Mouse (Mus musculus) hindbrain, embryonic 10.5 days (tissue): ENCODE data around the gene Arhgef25. TPM values are rescaled to one million over a fixed set of nuclear protein-coding genes. Genes with fewer than 3 reads are reported as not detected.

Experiments used
- DNase-seq: peaks from one replicate; pipeline ENCODE4 v3.0.0-alpha.2; 2017; ENCODE audit warnings: low spot score
- H3K27ac ChIP-seq: fragments of 300-500 bp; sonication (generic); 2 replicates; pipeline ENCODE4 v1.5.1; 2016; ENCODE audit warnings: mild to moderate bottlenecking, moderate library complexity
- H3K27me3 ChIP-seq: fragments of 300-500 bp; sonication (generic); 2 replicates; pipeline ENCODE4 v1.6.1; 2016; ENCODE audit warnings: mild to moderate bottlenecking; ENCODE audit not compliant: poor library complexity, insufficient read depth, severe bottlenecking
- H3K36me3 ChIP-seq: fragments of 300-500 bp; sonication (generic); 2 replicates; pipeline ENCODE4 v1.6.1; 2016; ENCODE audit warnings: mild to moderate bottlenecking, moderate library complexity
- H3K4me1 ChIP-seq: fragments of 300-500 bp; sonication (generic); replicated peaks from 2 replicates; pipeline ENCODE4 v1.6.1; 2016; ENCODE audit warnings: mild to moderate bottlenecking
- H3K4me3 ChIP-seq: fragments of 300-500 bp; sonication (generic); 2 replicates; pipeline ENCODE4 v1.5.1; 2016; ENCODE audit warnings: mild to moderate bottlenecking, moderate library complexity
- H3K9me3 ChIP-seq: fragments of 300-500 bp; sonication (generic); 2 replicates; pipeline ENCODE4 v1.6.1; 2016; ENCODE audit warnings: mild to moderate bottlenecking, moderate library complexity
- WGBS: fragments of 180-500 bp; shearing (Covaris S2); methylation state at CpG from one replicate; pipeline ENCODE4 v1.1.7; 2016; 5-methylcytosine and 5-hydroxymethylcytosine counted together
- polyA plus RNA-seq: library from polyadenylated mRNA; unstranded; fragments of >200 nt; fragmentation: Nextera tagmentation; extraction: Ambion mirVana; gene quantifications from 2 replicates; pipeline ENCODE4 v1.2.1, GENCODE M21; 2016

Gene Arhgef25
- polyA plus RNA-seq, 1 experiment from 2014 or later: 33.5 TPM

DNA sequence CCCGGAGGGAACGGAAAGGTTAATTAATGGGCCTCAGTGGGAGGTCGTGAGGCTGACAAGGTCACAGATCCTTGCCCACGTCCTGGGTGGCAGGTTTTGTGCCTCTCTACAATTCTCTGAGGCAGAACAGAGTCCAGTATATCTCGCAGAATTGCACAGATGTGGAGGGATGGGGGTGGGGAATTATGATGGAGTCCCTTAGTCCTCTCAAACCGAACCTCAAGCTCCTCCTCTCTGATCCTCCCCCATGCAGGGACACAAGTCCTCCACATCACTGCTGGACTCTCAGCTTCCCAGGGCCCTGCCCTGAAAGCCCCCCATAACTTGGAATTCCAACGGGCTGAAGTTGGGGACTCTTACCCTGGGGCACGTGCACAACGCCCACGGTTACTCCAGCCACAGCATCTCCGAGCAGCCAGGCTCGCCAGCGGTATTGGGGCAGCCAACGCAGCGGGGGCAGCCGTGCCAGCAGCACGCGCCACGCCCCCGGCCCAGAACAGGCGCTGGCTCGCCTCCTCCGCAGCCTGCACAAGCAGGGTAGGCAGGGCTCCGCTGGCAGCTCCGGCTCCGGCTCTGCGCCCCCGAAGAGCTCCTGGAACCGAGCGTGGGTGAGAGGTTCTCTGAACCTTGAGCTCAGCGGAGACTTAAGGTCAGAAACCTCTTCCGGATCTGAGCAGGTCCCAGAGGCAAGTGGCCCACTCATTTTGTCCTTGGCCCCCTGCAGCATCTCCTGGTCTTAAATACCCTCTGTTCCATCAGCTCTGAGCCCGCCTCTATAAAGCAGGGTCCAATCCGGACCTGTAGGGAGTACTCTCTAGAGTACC is 9.8 kb downstream of the Arhgef25 start, which contains the start of gene Slc26a10:
Gene Slc26a10 (minus strand): TSS at position 775 of the 824 bp plus-strand sequence.
- Histone ChIP-seq H3K27me3 (peaks cover 96% of the 10 kb centered on the region), H3K4me1 (peaks cover 65% of the 10 kb centered on the region)

DNA sequence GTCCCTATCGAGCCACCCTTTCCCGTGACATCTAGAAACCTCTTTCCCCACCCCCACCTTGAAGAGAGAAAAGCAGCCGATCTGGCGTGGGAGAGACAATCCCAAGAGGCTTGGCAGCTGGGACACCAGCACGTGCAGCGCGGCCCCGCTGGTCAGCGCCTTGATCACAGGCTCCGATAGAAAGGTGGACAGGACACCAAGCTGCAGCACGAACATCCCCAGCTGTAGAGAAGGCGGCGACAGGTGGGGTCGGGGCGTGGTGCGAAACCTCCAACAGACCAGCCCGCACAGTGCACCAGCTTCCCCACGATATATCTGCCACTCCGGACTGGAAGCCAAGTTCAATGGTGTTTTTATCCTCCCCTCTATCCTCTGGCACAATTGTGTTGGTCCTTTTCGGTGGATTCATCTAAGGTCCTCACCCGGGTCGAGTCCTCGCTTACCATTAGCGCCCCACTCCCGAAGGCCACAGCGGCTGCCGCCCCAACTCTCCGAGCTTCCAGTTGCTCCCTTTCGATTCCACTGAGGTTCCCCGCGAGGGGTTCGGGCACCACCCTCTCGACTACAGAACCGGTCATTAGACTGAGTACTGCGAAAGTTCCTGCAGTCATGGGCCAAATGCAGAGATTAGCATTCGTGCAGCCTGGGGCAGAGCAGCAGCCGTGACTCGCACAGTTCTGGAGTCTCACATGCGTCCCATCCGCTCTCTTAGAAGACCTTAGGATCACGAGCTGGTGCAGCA is 11.4 kb downstream of the Arhgef25 start:
- Histone ChIP-seq H3K4me1 (peaks cover 49% of the 10 kb centered on the region), H3K36me3 (peaks cover 9% of the 10 kb centered on the region), H3K9me3 (no peaks in the 10 kb centered on the region), H3K27ac (no peak overlapping the region), H3K27me3 (peaks cover 89% of the 10 kb centered on the region), H3K4me3 (peak overlapping the region; percentile 48)
- DNase-seq: peak; percentile 39
- 4% methylated on average over 41 of the region's 41 CpGs for WGBS

More for the DNA sequence above, 9.8 kb downstream of the Arhgef25 start, which contains the start of gene Slc26a10:
- peaks cover 17% of the 10 kb centered on the region for H3K36me3 ChIP-seq
- no peak within 1 kb of the TSS for H3K27ac ChIP-seq
- H3K9me3 ChIP-seq: no peaks in the 10 kb centered on the region
- peak; percentile 35 for DNase-seq
- WGBS: 2% methylated on average over 34 of the region's 34 CpGs
- H3K4me3 ChIP-seq: peak within 1 kb of the TSS; percentile 35

DNA sequence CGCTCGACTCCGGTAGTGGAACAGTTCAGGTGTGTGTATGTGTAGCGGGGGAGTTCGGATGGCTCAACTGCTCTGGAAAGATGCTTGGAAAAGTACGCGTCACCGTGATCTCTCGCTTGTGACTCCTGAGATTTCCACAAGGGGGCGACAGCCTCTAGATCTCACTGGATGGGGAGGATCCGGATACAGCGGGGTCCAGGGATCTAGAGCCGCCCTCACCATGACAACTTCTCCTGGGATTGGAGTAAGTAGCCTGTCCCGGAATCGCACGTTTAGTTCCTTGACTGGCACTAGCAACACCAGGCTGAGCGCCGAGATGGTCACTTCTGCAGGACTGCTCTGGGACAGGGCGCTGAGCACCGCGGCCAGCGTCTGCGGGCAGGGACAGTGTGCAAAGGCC is 12.2 kb downstream of the Arhgef25 start:
- peak; percentile 89 for DNase-seq
- Histone ChIP-seq H3K36me3 (0 out of 2 replicates have a peak, but pooled peaks cover 3% of the 10 kb centered on the region), H3K9me3 (no peaks in the 10 kb centered on the region), H3K4me3 (peak overlapping the region; percentile 48), H3K27ac (no peak overlapping the region), H3K4me1 (peaks cover 45% of the 10 kb centered on the region), H3K27me3 (peaks cover 82% of the 10 kb centered on the region)
- 1% methylated on average over 23 of the region's 23 CpGs for WGBS

DNA sequence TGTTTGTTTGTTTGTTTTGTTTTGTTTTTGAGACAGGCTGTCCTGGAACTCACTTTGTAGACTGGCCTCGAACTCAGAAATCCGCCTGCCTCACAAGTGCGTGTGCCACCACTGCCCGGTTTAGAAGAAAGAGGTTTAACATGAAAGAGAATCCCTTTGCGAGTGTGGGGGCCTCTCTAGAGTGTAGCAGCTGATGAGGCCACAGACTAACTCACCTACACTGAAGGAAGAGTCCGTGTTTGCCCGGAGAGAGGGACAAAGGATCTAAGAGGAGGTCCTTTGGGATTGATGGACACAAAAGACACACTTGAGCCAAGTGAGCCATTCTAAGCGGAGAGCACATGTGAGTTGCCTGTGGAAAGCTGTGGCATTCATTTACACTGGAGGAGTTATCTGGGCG is 12.6 kb downstream of the Arhgef25 start:
- Histone ChIP-seq H3K9me3 (no peaks in the 10 kb centered on the region), H3K27me3 (peaks cover 78% of the 10 kb centered on the region), H3K27ac (no peak overlapping the region), H3K4me3 (peak overlapping the region; percentile 48), H3K36me3 (no peaks in the 10 kb centered on the region), H3K4me1 (peaks cover 45% of the 10 kb centered on the region)
- no peak for DNase-seq
- WGBS: 20% methylated on average over 9 of the region's 9 CpGs

DNA sequence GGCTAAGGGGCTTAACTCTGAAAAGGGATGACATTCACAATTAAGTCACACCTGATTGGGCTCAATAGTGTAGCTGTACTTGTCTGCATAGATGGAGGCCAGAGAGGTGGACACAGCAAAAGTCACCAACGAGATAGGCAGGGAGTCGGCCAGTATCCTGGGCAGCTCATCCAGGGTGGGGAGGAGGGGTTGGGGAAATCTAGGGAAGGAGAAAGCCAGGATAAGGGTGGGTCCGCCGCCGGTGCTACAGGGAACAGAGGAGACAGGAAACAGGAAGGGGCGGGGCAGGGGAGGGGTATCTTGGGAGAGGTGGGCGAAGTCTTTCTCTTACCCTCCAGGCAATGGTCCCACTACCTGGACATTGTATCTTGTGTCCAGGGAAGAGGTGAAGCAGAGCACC is 13.1 kb downstream of the Arhgef25 start:
- peaks cover 45% of the 10 kb centered on the region for H3K4me1 ChIP-seq
- peak overlapping the region; percentile 27 for H3K4me3 ChIP-seq
- H3K9me3 ChIP-seq: no peaks in the 10 kb centered on the region
- no peak overlapping the region for H3K27ac ChIP-seq
- WGBS: 5% methylated on average over 7 of the region's 7 CpGs
- no peaks in the 10 kb centered on the region for H3K36me3 ChIP-seq
- DNase-seq: no peak
- H3K27me3 ChIP-seq: peaks cover 78% of the 10 kb centered on the region

DNA sequence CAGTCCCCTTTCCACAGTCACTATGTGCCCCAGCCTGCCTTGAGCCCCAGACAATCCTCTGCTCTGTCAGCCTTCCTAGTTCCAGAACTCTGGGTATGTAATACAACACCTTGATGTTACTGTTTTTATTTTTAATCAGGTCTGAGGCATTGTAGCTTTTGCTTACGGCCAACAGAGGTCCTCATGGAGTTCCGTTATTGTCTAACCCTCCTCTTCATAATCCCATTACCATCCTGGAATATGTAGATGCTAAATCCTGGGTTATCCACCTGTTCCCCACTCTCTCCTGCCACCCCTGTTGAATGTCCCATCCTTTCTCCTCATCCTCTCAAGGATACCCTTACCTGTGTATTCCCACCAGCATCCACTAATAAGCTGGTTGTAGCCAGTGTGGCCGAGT is 13.7 kb downstream of the Arhgef25 start:
- DNase-seq: no peak
- Histone ChIP-seq H3K9me3 (no peaks in the 10 kb centered on the region), H3K4me3 (0 out of 2 replicates have a peak overlapping the region, but pooled peaks have one; percentile 27), H3K27ac (no peak overlapping the region), H3K36me3 (no peaks in the 10 kb centered on the region), H3K4me1 (peaks cover 45% of the 10 kb centered on the region), H3K27me3 (peaks cover 78% of the 10 kb centered on the region)
- WGBS: 36% methylated on average over 3 of the region's 3 CpGs

DNA sequence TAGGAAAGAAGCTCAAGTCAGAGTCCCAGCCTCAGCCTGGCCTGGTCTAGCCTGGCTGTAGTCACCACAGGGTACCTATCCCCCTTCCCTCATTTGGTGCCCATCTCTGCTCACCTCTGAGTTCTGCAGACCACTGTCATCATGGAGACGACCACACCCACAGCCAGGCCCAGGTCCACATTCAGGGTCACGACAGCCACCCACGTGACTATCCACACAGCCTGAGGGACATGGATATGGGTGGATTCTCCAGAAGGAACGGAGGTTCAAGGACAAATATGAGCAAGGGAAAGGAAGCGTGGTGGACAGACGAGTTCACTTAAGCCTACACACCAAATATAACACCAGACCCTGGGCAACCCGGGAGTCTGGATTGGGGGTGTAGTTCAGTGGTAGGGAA is 15.7 kb downstream of the Arhgef25 start:
- peaks cover 45% of the 10 kb centered on the region for H3K4me1 ChIP-seq
- H3K36me3 ChIP-seq: no peaks in the 10 kb centered on the region
- WGBS: 89% methylated on average over 7 of the region's 7 CpGs
- no peak overlapping the region for H3K4me3 ChIP-seq
- peaks cover 78% of the 10 kb centered on the region for H3K27me3 ChIP-seq
- H3K27ac ChIP-seq: no peak overlapping the region
- DNase-seq: no peak
- H3K9me3 ChIP-seq: no peaks in the 10 kb centered on the region

DNA sequence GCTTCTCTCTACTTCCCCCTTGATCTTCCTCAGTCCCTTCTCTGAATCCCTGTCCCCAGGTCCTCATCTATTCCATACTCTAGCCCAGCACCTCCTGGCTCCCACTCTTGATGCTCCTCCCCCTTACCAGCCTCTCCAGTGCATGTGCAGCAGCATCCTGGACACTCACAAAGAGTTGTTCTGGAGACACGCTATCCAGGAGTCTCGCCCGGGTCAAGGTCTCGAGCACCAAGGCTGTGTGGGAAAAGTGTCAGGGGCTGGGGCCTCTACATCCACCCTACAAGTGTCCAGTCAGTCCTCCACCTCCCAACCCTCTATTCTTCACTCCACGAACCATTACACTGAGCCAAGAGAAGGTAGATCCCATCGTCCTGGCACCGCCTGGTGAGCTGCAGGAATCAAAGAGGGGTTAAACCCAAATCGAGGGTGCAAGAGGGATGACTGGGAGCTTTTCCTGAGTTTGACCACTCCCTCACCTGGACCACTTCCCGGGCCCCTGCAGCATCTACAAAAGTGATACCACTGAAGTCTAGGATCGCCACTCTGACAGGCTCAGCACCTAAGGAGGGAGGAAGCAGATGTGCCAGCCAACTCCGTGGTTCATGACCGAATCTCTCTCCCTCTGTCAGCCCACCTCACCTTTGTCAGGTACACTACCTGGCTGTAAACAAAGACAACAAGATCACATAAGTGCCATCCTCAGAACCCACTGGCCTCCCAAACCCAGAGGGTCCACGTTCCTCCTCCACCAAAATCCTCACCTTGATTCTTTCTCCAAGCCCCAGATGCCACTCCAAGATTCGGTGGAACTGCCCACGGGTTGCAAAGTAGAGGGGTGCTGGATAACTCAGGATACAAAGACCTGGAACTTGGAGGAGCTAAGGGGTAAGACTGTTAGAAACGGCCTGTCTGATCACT is 16.5 kb downstream of the Arhgef25 start:
- Histone ChIP-seq H3K27ac (no peak overlapping the region), H3K4me3 (no peak overlapping the region), H3K36me3 (no peaks in the 10 kb centered on the region), H3K4me1 (peaks cover 38% of the 10 kb centered on the region), H3K9me3 (no peaks in the 10 kb centered on the region), H3K27me3 (peaks cover 78% of the 10 kb centered on the region)
- DNase-seq: no peak
- WGBS: 84% methylated on average over 16 of the region's 16 CpGs

DNA sequence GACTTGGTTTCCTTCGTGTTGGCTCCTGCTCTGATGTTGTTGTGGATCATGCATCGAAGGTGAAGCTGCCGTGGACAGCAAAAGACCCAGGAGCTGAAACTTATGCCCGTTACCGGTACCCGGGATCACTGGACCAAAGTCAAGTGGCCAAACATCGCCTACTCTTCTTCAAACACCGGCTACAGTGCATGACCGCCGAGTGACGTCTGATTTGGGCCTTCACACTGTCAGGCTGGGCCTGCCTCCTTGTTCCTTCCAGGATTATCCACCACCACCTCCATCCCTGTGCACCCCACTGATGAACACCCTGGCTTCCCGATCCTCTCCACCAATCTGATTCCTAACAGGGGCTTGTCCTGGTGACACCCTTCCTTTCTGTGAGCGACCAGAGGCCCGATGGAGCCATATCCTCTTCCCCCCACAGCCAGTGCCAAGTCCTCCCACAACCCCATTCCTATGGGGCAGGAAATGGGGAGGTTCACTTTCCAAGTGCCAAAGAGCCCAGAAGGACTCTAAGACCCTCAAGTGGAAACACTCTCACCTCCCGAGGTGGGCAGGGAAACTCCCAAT is 18.2 kb downstream of the Arhgef25 start:
- Histone ChIP-seq H3K36me3 (no peaks in the 10 kb centered on the region), H3K27me3 (peaks cover 78% of the 10 kb centered on the region), H3K4me3 (no peak overlapping the region), H3K27ac (no peak overlapping the region), H3K9me3 (no peaks in the 10 kb centered on the region), H3K4me1 (peaks cover 24% of the 10 kb centered on the region)
- WGBS: 89% methylated on average over 15 of the region's 15 CpGs
- no peak for DNase-seq

DNA sequence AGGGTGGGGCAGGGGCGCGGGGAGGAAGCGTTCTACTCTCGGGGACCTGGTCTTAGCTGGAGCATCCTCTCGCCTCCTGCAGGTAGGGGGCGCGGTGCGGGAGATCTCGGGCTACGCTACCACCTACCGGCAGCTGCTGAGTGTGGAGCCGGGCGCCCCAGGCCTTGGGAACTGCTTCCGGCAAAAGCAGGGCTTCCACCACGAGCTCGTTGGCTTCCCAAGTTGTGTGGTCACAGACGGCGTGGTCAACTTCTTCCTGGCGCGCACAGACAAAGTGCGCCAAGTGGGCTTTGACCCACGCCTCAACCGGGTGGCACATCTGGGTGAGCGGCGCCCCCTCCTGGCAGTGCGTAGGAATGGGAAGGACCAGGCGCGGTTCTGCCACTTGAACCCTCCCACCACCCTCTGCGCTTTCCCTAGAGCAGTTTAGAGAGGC is 19.0 kb downstream of the Arhgef25 start:
- no peaks in the 10 kb centered on the region for H3K9me3 ChIP-seq
- peak overlapping the region; percentile 51 for H3K4me3 ChIP-seq
- H3K27ac ChIP-seq: peak overlapping the region; percentile 57; the same call in 1 of the 2 replicates
- H3K36me3 ChIP-seq: no peaks in the 10 kb centered on the region
- peaks cover 78% of the 10 kb centered on the region for H3K27me3 ChIP-seq
- H3K4me1 ChIP-seq: peaks cover 29% of the 10 kb centered on the region
- DNase-seq: peak; percentile 84
- 1% methylated on average over 29 of the region's 29 CpGs for WGBS

DNA sequence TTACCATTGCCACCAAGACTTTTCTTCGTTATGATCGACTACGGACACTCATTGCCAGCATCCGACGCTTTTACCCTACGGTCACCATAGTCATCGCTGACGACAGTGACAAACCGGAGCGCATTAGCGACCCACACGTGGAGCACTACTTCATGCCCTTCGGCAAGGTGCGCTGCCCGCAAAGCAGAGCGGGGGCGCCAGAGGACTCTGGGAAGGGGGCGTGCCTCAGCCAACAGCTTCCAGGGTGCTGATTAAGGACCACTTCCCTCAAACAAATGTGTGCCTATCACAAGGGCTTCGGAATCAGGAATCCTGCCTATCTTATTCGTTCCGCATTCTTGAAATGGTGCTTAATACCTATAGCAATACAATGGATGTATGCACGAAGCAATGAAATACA is 19.9 kb downstream of the Arhgef25 start:
- WGBS: 1% methylated on average over 22 of the region's 22 CpGs
- peak; percentile 52 for DNase-seq
- H3K9me3 ChIP-seq: no peaks in the 10 kb centered on the region

More for the DNA sequence above, 19.9 kb downstream of the Arhgef25 start:
- H3K4me1 ChIP-seq: peaks cover 37% of the 10 kb centered on the region
- peaks cover 82% of the 10 kb centered on the region for H3K27me3 ChIP-seq
- peak overlapping the region; percentile 51 for H3K4me3 ChIP-seq
- no peak overlapping the region for H3K27ac ChIP-seq
- no peaks in the 10 kb centered on the region for H3K36me3 ChIP-seq
